Mouse (Mus musculus) megakaryocyte, adult 5-6 weeks (primary cell): ENCODE results near the gene Rbm20. TPM values are rescaled to one million over a fixed set of nuclear protein-coding genes. Genes with fewer than 3 reads are reported as not detected.

ENCODE experiments used
- ATAC-seq: 2 replicates; pipeline ENCODE4 v1.8.0; 2016; ENCODE audit warnings: mild to moderate bottlenecking, inconsistent platforms; ENCODE audit not compliant: poor library complexity, severe bottlenecking
- total RNA-seq, 2 experiments: library from RNA; stranded (forward) in 1 of 2; stranded (reverse) in 1 of 2; fragments of 153-499, 151-499 nt in 1 of 2; fragments of 221-1000, 200-1000 nt in 1 of 2; gene quantifications; 2 replicates each; pipeline versions ENCODE4 v1.2.3 to v1.2.4; 2015 to 2017

Gene Rbm20
- total RNA-seq, 2 experiments from 2014 or later = 0.11 TPM; not detected in 1

DNA sequence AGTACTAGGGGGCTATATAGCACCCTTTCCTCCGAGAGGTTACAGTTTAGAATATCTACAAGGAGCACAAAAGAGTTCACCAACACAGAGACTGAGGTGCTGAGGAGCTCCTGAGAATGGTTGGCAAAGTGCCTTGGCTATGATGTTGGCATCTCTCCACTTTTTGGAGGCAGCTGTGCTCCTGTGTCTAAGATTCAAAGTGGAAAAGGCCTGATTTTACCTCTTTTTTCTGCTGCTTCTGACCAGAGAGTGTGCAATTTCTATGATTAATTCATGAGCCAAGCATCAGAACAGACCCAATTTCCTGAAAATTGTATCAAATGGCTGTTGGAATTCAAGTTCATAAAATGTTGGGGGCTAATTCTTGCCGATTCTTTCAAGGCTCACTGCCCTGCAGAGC, 109.1 kb downstream of the Rbm20 start:
- ATAC-seq = no peak

DNA sequence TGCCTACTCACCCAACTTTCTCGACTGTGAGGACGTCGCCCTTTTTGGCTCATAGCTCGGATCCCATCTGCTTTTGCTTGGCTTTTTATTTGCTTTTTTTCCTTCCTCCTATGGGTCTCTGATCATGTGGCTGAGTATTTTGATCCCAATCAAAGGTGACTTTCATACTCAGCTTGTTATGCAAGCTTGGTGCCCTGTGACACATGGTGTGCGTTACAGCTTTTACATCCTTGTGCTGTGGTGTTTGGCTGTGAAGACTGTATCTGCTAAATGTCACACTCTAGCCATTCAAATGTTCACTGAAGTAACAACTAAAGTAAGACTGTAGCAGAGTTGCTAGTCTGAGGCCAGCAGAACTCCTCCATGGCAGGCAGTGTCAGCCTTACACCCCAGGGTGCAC, 109.7 kb downstream of the Rbm20 start:
- no peak for ATAC-seq

DNA sequence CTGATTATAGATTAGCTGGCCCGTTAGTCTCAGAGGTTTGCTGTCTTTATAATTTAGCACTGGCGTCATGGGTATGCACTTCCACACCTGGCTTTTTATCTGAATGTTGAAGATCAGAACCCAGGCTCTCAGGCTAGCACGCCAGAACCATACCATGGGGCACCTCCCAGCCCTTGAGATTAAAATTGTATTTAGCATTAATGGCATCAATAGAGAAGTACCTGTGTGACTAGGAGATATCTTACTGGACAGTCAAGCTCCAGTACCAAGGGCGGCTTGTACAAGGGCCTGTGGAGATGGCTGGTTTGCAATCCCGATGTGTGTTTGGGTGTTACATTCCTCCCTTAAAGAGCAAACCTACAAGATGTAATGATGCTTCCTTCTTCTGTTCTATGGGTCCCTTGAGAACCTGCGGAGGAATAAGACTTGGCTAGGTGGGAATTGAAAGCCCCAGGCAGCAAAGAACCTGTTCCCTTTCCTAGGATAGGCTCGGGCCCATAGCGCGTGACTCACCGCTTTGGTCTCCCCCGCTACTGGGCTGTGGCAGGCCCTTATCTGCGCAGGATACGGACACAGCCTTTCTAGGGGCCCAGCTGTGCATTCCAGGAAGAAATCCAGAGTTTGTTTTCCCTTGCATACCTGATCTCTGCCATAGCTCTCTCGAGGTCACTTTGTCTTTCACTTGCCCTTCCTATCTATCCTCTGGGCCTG, 111.7 kb downstream of the Rbm20 start:
- no peak for ATAC-seq

DNA sequence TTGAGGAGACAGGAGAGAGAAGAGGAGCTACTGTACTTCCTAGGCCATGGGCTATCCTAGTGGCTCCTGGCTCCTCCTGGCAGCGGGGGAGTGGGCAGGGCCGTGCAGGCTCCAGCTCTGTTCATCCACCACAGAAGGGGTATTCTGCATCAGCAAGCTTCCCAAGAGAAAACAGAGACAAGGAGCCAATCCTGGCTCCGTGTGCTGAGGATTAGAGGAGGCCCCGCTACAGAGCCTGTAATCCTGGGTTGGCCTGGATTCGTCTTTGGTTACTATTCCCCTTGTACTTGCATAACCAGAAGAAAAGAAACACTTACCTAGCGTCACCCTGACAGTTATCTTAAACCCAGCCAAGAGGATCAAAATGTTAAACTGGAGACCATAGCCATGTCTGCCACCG, 112.5 kb downstream of the Rbm20 start:
- no peak for ATAC-seq

- no peak for ATAC-seq
Measured at GRCm38 (mm10) chr19:53791751-53792720, 114.9 kb downstream of the Rbm20 start.

DNA sequence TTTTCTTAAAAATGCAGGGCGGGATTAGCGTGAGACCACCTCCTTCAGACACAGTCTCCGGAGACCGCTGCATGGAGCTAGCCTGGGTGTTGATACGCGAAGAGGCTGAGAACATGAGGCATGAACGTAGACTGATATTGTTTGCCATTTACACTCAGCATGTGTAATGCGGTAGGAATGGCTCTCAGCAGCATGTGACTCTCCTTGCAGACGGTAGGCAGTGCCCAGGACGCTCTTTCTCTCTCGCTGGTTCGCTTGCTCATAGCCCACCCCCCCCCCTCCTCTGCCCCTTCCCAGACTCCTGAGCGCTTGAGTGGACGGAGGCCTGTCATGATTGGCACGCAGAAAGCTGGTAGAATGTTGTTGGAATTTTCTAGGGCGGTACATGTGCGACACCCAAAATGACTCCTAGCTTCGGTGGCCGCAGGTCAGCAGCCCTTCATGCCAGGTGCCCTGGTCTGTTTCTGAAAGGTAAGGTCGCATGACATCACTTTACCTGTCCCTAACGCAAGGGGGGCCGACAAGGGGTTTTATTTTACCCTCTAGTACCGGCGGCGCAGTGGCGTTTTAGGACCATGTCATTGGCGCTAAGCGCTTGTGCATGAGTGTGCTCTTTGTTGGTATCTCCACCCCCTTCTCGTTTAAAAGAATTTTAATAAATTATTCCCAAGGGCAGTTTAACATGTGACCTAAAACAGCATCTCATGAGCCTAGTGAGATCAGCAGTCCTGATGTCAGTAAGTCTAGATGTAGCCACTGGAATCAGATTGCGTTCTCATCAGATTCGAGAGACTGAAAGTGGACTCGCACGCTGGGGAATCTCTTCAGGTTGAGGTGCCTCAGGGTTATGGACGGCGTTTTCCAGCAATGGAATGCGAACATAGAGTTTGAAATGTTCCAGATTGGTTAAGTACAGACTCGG, 116.1 kb downstream of the Rbm20 start:
- ATAC-seq = no peak

DNA sequence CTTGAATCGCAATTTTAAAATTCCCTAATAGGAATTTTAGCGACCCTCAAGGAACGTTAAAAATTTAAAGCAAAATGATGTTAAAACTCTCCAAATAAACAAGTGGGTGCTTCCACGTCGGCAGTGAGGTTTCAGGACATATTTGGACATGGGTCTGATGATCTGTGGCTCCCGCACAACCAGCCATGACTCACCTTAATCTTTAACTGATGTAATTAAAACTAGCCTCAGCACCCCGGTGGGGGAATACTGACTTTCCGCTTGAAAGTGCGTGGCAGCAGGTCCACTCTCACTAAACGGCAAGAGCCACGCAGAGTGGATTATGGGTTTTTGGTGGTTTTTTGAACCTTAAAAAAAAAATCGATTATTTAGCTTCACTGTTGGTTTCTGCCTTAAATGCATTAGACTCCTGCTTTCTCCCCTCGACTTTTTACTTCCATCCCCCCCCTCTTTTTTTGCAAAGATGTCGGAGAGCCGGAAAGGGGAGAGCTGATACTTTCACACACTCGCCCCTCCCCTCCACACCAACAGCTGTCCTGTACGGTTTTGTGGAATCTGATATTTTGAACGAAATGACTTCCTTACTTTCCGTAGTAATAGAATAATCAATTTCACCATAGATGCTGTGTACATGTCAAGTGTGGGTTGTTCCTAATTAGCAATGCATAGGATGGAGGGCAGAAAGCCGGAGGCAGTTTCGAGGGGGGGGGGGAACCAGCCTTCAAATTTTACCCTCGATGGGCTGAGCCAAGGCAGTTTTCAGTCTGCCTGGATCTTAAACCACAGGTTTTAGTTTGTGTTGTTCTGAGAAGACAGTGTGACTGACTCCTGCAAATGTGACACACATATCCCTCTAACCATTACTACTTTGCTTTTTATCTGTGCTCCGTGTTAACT, 117.1 kb downstream of the Rbm20 start:
- ATAC-seq = no peak

DNA sequence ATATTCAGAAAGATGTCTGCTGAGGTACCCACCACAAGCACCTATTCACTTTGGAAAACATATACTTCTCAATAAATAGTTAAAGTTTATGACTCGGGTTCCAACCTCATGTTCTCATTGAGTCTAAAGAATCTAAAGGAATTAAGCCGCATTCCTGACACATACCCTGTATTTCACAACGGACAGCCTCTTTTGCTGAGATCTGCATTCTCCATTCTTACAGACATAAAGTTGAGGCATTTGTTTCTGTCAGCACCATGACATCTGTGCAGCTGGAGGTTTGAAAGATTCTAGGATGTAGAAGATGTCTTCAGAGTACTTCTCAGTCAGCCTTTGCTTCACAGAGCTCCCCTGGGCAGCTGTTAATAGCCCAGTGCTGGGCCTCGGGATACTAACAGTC, 117.9 kb downstream of the Rbm20 start:
- no peak for ATAC-seq

- ATAC-seq = no peak
Measured at GRCm38 (mm10) chr19:53796020-53796419, 118.9 kb downstream of the Rbm20 start.

- no peak for ATAC-seq
Measured at GRCm38 (mm10) chr19:53797770-53798169, 120.7 kb downstream of the Rbm20 start.

GRCm38 (mm10) chr19:53799885-53800284, 122.8 kb downstream of the Rbm20 start:
- peak; percentile 30; the same call in 1 of the 2 replicates for ATAC-seq

DNA sequence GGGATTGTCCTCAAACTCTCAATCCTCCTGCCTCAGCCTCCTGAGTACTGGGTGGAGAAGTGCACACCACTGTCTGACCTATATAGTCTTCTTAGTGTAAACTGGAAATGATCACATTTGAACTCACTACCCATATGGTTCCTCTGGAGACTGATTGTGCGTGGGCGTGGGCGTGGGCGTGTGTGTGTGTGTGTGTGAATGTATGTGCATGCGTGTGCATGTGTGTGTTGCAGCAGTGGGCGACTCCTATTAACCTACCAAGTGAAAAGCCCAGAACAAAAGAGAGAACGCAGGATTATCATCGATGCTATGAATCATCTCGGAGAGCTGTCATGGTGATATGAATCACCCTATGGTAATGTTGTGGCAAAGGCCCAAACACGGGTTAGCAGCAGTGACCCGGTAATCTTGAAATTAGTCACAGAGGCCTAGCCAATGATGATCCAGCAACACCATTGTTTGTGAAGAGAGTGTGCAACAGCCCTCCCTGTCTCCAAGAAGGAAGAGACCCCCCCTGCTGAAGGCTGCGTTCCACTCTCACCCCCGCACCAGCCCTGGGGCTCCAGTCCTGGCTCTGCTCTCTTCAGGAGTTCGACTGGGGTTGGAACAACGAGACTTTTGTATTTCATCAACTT, 123.4 kb downstream of the Rbm20 start:
- ATAC-seq = peak; percentile 31

DNA sequence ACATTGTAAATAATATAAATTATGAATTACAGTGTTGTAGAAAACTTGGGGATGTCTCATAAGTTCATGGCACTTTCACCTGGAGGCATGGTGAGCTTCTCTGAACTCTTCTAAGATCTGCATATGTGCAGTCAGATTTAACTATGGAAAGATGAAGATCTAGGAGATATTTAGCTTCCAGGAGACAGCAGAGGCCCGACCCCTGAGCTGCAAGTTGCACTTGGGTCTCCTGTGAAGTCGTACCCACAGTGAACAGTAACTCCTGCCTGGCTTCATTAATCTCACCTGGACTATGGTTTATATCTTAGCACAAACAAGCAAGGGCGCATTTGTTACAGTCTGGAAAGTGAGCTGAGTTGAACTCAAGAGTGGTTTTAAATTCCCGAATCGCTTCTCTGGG, 124.3 kb downstream of the Rbm20 start:
- ATAC-seq = no peak; the same call in 1 of the 2 replicates

DNA sequence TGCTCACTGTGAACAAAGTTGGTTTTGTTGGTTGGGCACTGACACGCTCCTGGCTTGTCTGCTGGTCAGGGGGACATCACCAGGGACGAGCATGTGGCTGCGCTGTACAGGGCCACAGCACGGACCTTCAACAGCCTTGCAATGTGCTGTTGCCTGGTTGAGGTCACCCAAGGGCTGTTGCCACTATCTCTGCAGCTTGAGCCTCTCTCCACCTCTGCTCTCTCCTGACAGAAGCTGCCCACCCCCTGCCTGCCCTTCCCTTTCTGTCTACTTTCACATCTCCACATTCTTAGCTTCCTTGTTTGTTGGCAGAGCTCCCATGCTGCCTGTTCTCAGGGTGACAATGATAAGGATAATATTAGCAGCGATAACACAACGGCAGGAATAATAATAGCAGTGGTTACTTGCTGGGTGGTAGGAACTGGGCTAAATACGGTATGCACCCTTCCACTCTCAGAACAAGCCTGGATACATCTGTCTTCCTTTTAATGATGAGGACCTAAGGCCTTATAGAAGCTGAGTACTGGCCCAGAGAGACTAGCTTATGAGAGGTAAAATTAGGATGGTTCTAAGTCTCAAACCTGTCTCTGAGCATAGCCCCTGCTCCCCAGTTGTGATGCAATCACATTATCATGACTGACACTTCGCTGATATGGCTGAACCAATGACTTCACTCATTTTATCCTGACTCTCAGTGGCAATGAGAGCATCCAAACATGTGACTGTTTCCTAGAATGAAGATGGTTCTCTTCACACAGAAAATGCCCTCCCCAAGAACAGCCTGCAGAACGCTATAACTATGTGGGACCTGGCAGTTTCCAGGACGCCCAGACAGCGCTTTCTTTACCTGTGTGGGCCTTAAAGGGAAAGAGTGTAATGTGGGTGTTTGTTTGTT, 124.9 kb downstream of the Rbm20 start:
- peak; percentile 65 for ATAC-seq

GRCm38 (mm10) chr19:53803954-53804353, 126.8 kb downstream of the Rbm20 start:
- ATAC-seq = no peak

- no peak for ATAC-seq
Measured at GRCm38 (mm10) chr19:53805063-53805462, 128.0 kb downstream of the Rbm20 start.

- ATAC-seq = no peak
Measured at GRCm38 (mm10) chr19:53806126-53806525, 129.0 kb downstream of the Rbm20 start.

DNA sequence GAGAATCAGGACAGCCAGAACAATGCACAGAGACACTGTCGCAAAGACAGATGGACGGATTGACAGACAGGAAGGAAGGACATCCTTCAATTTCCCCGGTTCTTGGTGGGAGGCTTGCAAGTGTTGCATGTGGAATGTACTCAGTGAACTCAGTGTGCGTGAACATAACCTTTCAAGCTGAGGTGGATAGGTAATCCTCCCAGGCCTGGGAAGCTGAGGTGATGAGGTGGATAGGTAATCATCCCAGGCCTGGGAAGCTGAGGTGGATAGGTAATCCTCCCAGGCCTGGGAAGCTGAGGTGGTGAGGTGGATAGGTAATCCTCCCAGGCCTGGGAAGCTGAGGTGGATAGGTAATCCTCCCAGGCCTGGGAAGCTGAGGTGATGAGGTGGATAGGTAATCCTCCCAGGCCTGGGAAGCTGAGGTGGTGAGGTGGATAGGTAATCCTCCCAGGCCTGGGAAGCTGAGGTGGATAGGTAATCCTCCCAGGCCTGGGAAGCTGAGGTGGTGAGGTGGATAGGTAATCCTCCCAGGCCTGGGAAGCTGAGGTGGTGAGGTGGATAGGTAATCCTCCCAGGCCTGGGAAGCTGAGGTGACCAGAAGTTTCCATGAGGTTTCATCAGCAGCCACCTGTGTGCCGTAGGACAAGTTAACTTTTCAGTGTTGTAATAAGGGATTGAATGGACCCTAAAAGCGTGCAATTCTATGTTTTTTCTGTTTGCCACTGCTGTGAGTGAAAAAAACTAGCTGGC, 129.6 kb downstream of the Rbm20 start:
- peak; percentile 20 for ATAC-seq
